ENCODE assay signal across 10 mouse cellular contexts in genomic region chr6:28747931-28748670, GRCm38 (mm10).
A peak's percentile ranks its signal among the peaks of the same experiment; 100 is the strongest.
DNase-seq lines count a peak whose midpoint lies in the region; ATAC-seq and TF ChIP-seq lines count a peak whose summit lies in the region.
"Had no signal": no experiment of that assay in that cellular context is flagged by ENCODE, and none has a peak within 500 bp of the region (broad histone marks: within the 10 kb centered on the region; RNA-seq: fewer than 3 reads in every experiment).

No protein-coding gene starts in this region.

- intact Hi-C loops in left cerebral cortex, adult 2 months (cut with DNase I), result no loop called here

- H3K4me3 ChIP-seq in midbrain, postnatal 0 days (ENCODE audit: low read depth, low read length), result no peak overlapping the region
- H3K4me3 ChIP-seq in midbrain, embryonic 16.5 days (ENCODE audit: low read depth, low read length), result no peak overlapping the region
- H3K4me3 ChIP-seq in myocyte, result no peak overlapping the region
- H3K4me3 ChIP-seq in forebrain, embryonic 15.5 days, result no peak overlapping the region
- H3K4me3 ChIP-seq in left cerebral cortex, adult 2 months, result no peak overlapping the region
- H3K4me3 ChIP-seq: heart, embryonic 13.5 days; lung, embryonic 15.5 days had no signal

- 0 out of 2 replicates have a peak, but pooled peaks cover 3% of the 10 kb centered on the region for H3K4me1 ChIP-seq in midbrain, postnatal 0 days (ENCODE audit: insufficient read depth, low read length)
- peaks cover 10% of the 10 kb centered on the region for H3K4me1 ChIP-seq in midbrain, embryonic 16.5 days (ENCODE audit: control insufficient read depth, insufficient read depth, low read length)
- H3K4me1 ChIP-seq in forebrain, embryonic 15.5 days, result peaks cover 41% of the 10 kb centered on the region

- no peak overlapping the region for H3K9ac ChIP-seq in midbrain, postnatal 0 days (replicated peaks; ENCODE audit: low read length, poor library complexity, severe bottlenecking)
- H3K9ac ChIP-seq in midbrain, embryonic 16.5 days (ENCODE audit: low read depth, low read length), result no peak overlapping the region
- no peak overlapping the region for H3K9ac ChIP-seq in forebrain, embryonic 15.5 days (replicated peaks)
- H3K9ac ChIP-seq: heart, embryonic 13.5 days; lung, embryonic 15.5 days had no signal

- no peaks in the 10 kb centered on the region for H3K79me2 ChIP-seq in myocyte (ENCODE audit: control insufficient read depth, insufficient read depth)

- H3K4me2 ChIP-seq in midbrain, postnatal 0 days (ENCODE audit: low read depth, low read length, poor library complexity, severe bottlenecking), result no peak overlapping the region
- no peak overlapping the region for H3K4me2 ChIP-seq in midbrain, embryonic 16.5 days (ENCODE audit: low read length)
- H3K4me2 ChIP-seq in myocyte (ENCODE audit: low read depth), result no peak overlapping the region
- H3K4me2 ChIP-seq in forebrain, embryonic 15.5 days (replicated peaks), result no peak overlapping the region
- H3K4me2 ChIP-seq: heart, embryonic 13.5 days; lung, embryonic 15.5 days had no signal

- DNase-seq in midbrain, postnatal 0 days (ENCODE audit: low spot score), result peak; percentile 51
- DNase-seq in cerebellum, adult 9-11 months, result peak; percentile 93
- peak; percentile 18 for DNase-seq in kidney, adult 18-20 months
- no peak for DNase-seq in layer of hippocampus, adult 11-12 months (ENCODE audit: low spot score)
- no peak for DNase-seq in left cerebral cortex, adult 2 months (ENCODE audit: extremely low spot score in 1 of 2, low spot score in 2 of 2)

- no peak for ATAC-seq in midbrain, postnatal 0 days (ENCODE audit: low FRiP score)
- no peak for ATAC-seq in midbrain, embryonic 16.5 days
- ATAC-seq in forebrain, embryonic 15.5 days (replicated peaks), result no peak; the same call in 1 of the 2 replicates

- no peak overlapping the region for H3ac ChIP-seq in myocyte (ENCODE audit: control insufficient read depth, insufficient read length)

- H3K27ac ChIP-seq in midbrain, postnatal 0 days (ENCODE audit: low read depth, low read length), result no peak overlapping the region
- H3K27ac ChIP-seq in midbrain, embryonic 16.5 days (ENCODE audit: low read length), result no peak overlapping the region
- no peak overlapping the region for H3K27ac ChIP-seq in forebrain, embryonic 15.5 days (replicated peaks)
- H3K27ac ChIP-seq in left cerebral cortex, adult 2 months, result no peak overlapping the region
- H3K27ac ChIP-seq: heart, embryonic 13.5 days; lung, embryonic 15.5 days had no signal

- 65% methylated on average over 14 of the region's 14 CpGs for WGBS in midbrain, postnatal 0 days
- WGBS in midbrain, embryonic 16.5 days, result 58% methylated on average over 14 of the region's 14 CpGs
- 76% methylated on average over 14 of the region's 14 CpGs for WGBS in forebrain, embryonic 15.5 days

- no peak for TF ChIP-seq CTCF in midbrain, postnatal 0 days (IDR thresholded peaks at IDR 0.05)
- no peak for TF ChIP-seq CTCF in left cerebral cortex, adult 2 months (IDR thresholded peaks at IDR 0.05)

- TF ChIP-seq POLR2A in myocyte (IDR thresholded peaks at IDR 0.05; ENCODE audit: insufficient read length, low read depth), result no peak

- no peaks in the 10 kb centered on the region for H3K27me3 ChIP-seq in midbrain, postnatal 0 days (ENCODE audit: insufficient read depth, low read length)
- no peaks in the 10 kb centered on the region for H3K27me3 ChIP-seq in midbrain, embryonic 16.5 days (ENCODE audit: control insufficient read depth, insufficient read depth, low read depth, low read length)
- H3K27me3 ChIP-seq in myocyte (ENCODE audit: control insufficient read depth, insufficient read depth, insufficient read length), result no peaks in the 10 kb centered on the region
- no peaks in the 10 kb centered on the region for H3K27me3 ChIP-seq in forebrain, embryonic 15.5 days
- H3K27me3 ChIP-seq: heart, embryonic 13.5 days; lung, embryonic 15.5 days had no signal

- H3K9me3 ChIP-seq in midbrain, postnatal 0 days (ENCODE audit: low read length), result no peaks in the 10 kb centered on the region
- H3K9me3 ChIP-seq in midbrain, embryonic 16.5 days (replicated peaks; ENCODE audit: control insufficient read depth, low read length, poor library complexity, severe bottlenecking), result no peaks in the 10 kb centered on the region
- H3K9me3 ChIP-seq in forebrain, embryonic 15.5 days, result no peaks in the 10 kb centered on the region
- H3K9me3 ChIP-seq: heart, embryonic 13.5 days; lung, embryonic 15.5 days had no signal

- H3K36me3 ChIP-seq in midbrain, postnatal 0 days (ENCODE audit: insufficient read depth, low read length), result no peaks in the 10 kb centered on the region
- no peaks in the 10 kb centered on the region for H3K36me3 ChIP-seq in midbrain, embryonic 16.5 days (ENCODE audit: control insufficient read depth, insufficient read depth, low read length)
- peaks cover 20% of the 10 kb centered on the region for H3K36me3 ChIP-seq in myocyte (ENCODE audit: control insufficient read depth, insufficient read depth)
- H3K36me3 ChIP-seq in forebrain, embryonic 15.5 days, result no peaks in the 10 kb centered on the region

TF ChIP-seq in myocyte, 11 proteins besides CTCF, POLR2A, EP300 and RAD21:
- TF ChIP-seq TCF3 (IDR thresholded peaks at IDR 0.05; ENCODE audit: insufficient read length, low read depth) (peak; percentile 31), POLR2AphosphoS2 (IDR thresholded peaks at IDR 0.05; ENCODE audit: insufficient read length, low read depth) (no peak), USF1 (IDR thresholded peaks at IDR 0.05; ENCODE audit: low read depth) (no peak), TCF12 (IDR thresholded peaks at IDR 0.05; ENCODE audit: insufficient read depth, poor library complexity, severe bottlenecking) (peak; percentile 47), REST (IDR thresholded peaks at IDR 0.05; ENCODE audit: insufficient read depth, insufficient read length) (no peak), MAX (IDR thresholded peaks at IDR 0.05; ENCODE audit: low read depth) (no peak), MYOG (IDR thresholded peaks at IDR 0.05; ENCODE audit: control insufficient read depth in 1 of 3, insufficient read depth in 1 of 3, insufficient read length in 2 of 3, low read depth in 2 of 3) (peak; percentile 31 to 90 (median 49)), MYOD1 (IDR thresholded peaks at IDR 0.05; ENCODE audit: control insufficient read depth in 1 of 3, insufficient read length in 2 of 3, low read depth in 2 of 3) (peak in 2 of 3 experiments; percentile 73 to 89), CEBPB (IDR thresholded peaks at IDR 0.05; ENCODE audit: insufficient read depth, poor library complexity, severe bottlenecking) (no peak), SRF (IDR thresholded peaks at IDR 0.05; ENCODE audit: control insufficient read depth, insufficient read length, low read depth) (peak; percentile 77)
TF ChIP-seq in myocyte: peak in this region for 5.

Comparison
In these comparisons a context has a peak if more than half of its experiments do, and no peak if none do; other contexts are left out.
1. DNase-seq: peak in midbrain, postnatal 0 days (single experiment), cerebellum, adult 9-11 months (single experiment) and kidney, adult 18-20 months (single experiment); none in layer of hippocampus, adult 11-12 months (single experiment) and left cerebral cortex, adult 2 months (0 of 2).